Comparison of ENCODE assay signal across 21 mouse cellular contexts in genomic region chr9:32417466-32418116, GRCm38 (mm10). TPM values are rescaled to one million over a fixed set of nuclear protein-coding genes. Genes with fewer than 3 reads are reported as not detected.
DNase-seq lines count a peak whose midpoint lies in the region; ATAC-seq lines count a peak whose summit lies in the region.
"Had no signal": no experiment of that assay in that cellular context is flagged by ENCODE, and none has a peak within 500 bp of the region (broad histone marks: within the 10 kb centered on the region; RNA-seq: fewer than 3 reads in every experiment).

No protein-coding gene starts in this region.

- DNase-seq in heart, postnatal 25 days (ENCODE audit: low spot score), result no peak
- peak; percentile 53 for DNase-seq in embryo, embryonic 10 days (ENCODE audit: low spot score)
- DNase-seq in gastrocnemius, adult 8-10 months (ENCODE audit: low spot score in 2 of 2), result no peak
- DNase-seq: B cell, adult 2 months; cerebellum, adult 18-20 months; heart, postnatal 14 days; kidney, postnatal 10 days; left cerebral cortex, postnatal 4 days; lung, postnatal 4 days; thymus, postnatal 14 days had no signal

- H3K4me1 ChIP-seq in heart, embryonic 14.5 days (ENCODE audit: control insufficient read depth in 2 of 2, insufficient read depth in 2 of 2, low read length in 2 of 2), result peaks cover 3 to 5% of the 10 kb centered on the region in 2 experiments; a peak in 3 of 4 replicates
- peaks cover 9% of the 10 kb centered on the region for H3K4me1 ChIP-seq in embryonic facial prominence, embryonic 15.5 days
- peaks cover 12% of the 10 kb centered on the region for H3K4me1 ChIP-seq in limb, embryonic 13.5 days
- no peaks in the 10 kb centered on the region for H3K4me1 ChIP-seq in forebrain, embryonic 16.5 days (replicated peaks; ENCODE audit: control insufficient read depth, insufficient read depth, low read length)

- WGBS in heart, embryonic 14.5 days, result 41% methylated on average over 8 of the region's 8 CpGs
- 14% methylated on average over 8 of the region's 8 CpGs for WGBS in embryonic facial prominence, embryonic 15.5 days
- 32% methylated on average over 8 of the region's 8 CpGs for WGBS in limb, embryonic 13.5 days
- WGBS in forebrain, embryonic 16.5 days, result 26% methylated on average over 8 of the region's 8 CpGs

- H3K27ac ChIP-seq in heart, embryonic 14.5 days (replicated peaks in 1 of 2; ENCODE audit: control insufficient read depth in 1 of 2, insufficient read depth in 1 of 2, low read depth in 2 of 2, low read length in 2 of 2), result no peak overlapping the region; a peak in 1 of 4 replicates
- H3K27ac ChIP-seq in embryonic facial prominence, embryonic 15.5 days (replicated peaks), result no peak overlapping the region
- peak overlapping the region; percentile 69 for H3K27ac ChIP-seq in limb, embryonic 13.5 days
- no peak overlapping the region for H3K27ac ChIP-seq in forebrain, embryonic 16.5 days (ENCODE audit: low read length)
- H3K27ac ChIP-seq: stomach, postnatal 0 days had no signal

- peak overlapping the region; percentile 3; the same call in 1 of the 2 replicates for H3K4me2 ChIP-seq in heart, embryonic 14.5 days (ENCODE audit: low read length)
- no peak overlapping the region; the same call in 1 of the 2 replicates for H3K4me2 ChIP-seq in embryonic facial prominence, embryonic 15.5 days (replicated peaks)
- 0 out of 2 replicates have a peak overlapping the region, but pooled peaks have one; percentile 14 for H3K4me2 ChIP-seq in limb, embryonic 13.5 days (replicated peaks)
- H3K4me2 ChIP-seq in forebrain, embryonic 16.5 days (ENCODE audit: low read length), result no peak overlapping the region
- H3K4me2 ChIP-seq: midbrain, embryonic 11.5 days had no signal

- no peak overlapping the region for H3K9ac ChIP-seq in heart, embryonic 14.5 days (ENCODE audit: low read length)
- no peak overlapping the region for H3K9ac ChIP-seq in embryonic facial prominence, embryonic 15.5 days
- H3K9ac ChIP-seq in limb, embryonic 13.5 days, result no peak overlapping the region
- no peak overlapping the region for H3K9ac ChIP-seq in forebrain, embryonic 16.5 days (replicated peaks; ENCODE audit: low read depth, low read length)

- intact Hi-C loops in heart, postnatal 25 days (cut with DNase I), result no loop called here

- H3K36me3 ChIP-seq in heart, embryonic 14.5 days (ENCODE audit: control insufficient read depth, insufficient read depth, low read length), result peaks cover 13% of the 10 kb centered on the region
- H3K36me3 ChIP-seq in embryonic facial prominence, embryonic 15.5 days, result peaks cover 7% of the 10 kb centered on the region; the same call in 1 of the 2 replicates
- peaks cover 20% of the 10 kb centered on the region for H3K36me3 ChIP-seq in limb, embryonic 13.5 days
- H3K36me3 ChIP-seq in forebrain, embryonic 16.5 days (ENCODE audit: control insufficient read depth, insufficient read depth), result no peaks in the 10 kb centered on the region

- no peaks in the 10 kb centered on the region for H3K27me3 ChIP-seq in heart, embryonic 14.5 days (ENCODE audit: control insufficient read depth, insufficient read depth, low read length)
- no peaks in the 10 kb centered on the region for H3K27me3 ChIP-seq in embryonic facial prominence, embryonic 15.5 days
- no peaks in the 10 kb centered on the region for H3K27me3 ChIP-seq in limb, embryonic 13.5 days
- 0 out of 2 replicates have a peak, but pooled peaks cover 4% of the 10 kb centered on the region for H3K27me3 ChIP-seq in forebrain, embryonic 16.5 days (replicated peaks; ENCODE audit: control insufficient read depth, insufficient read depth, low read length)

- H3K9me3 ChIP-seq in heart, embryonic 14.5 days (ENCODE audit: control insufficient read depth, low read length), result no peaks in the 10 kb centered on the region
- H3K9me3 ChIP-seq in embryonic facial prominence, embryonic 15.5 days (replicated peaks), result no peaks in the 10 kb centered on the region
- H3K9me3 ChIP-seq in limb, embryonic 13.5 days, result no peaks in the 10 kb centered on the region
- no peaks in the 10 kb centered on the region for H3K9me3 ChIP-seq in forebrain, embryonic 16.5 days (ENCODE audit: control insufficient read depth, low read length)

- no peak for ATAC-seq in heart, embryonic 14.5 days (ENCODE audit: insufficient number of reproducible peaks, insufficient read depth, low FRiP score, low read depth)
- ATAC-seq in embryonic facial prominence, embryonic 15.5 days (ENCODE audit: insufficient number of reproducible peaks, low FRiP score, low TSS enrichment, low read depth), result 0 out of 2 replicates have a peak, but pooled peaks have one; percentile 34
- 0 out of 2 replicates have a peak, but pooled peaks have one; percentile 8 for ATAC-seq in limb, embryonic 13.5 days (ENCODE audit: low FRiP score, low read depth)
- no peak for ATAC-seq in forebrain, embryonic 16.5 days
- ATAC-seq: intestine, embryonic 16.5 days had no signal

- H3K4me3 ChIP-seq in heart, embryonic 14.5 days (ENCODE audit: control insufficient read depth in 1 of 2, insufficient read depth in 1 of 2, low read depth in 1 of 2, low read length in 2 of 2), result no peak overlapping the region
- H3K4me3 ChIP-seq in embryonic facial prominence, embryonic 15.5 days (replicated peaks), result no peak overlapping the region
- no peak overlapping the region for H3K4me3 ChIP-seq in limb, embryonic 13.5 days
- no peak overlapping the region for H3K4me3 ChIP-seq in forebrain, embryonic 16.5 days (replicated peaks; ENCODE audit: low read length)

RNA-seq across cellular contexts. Expression of gene Kcnj1, which starts 45.3 kb away (rescaled TPM):
- not detected in 2 replicates for polyA plus RNA-seq in heart, embryonic 14.5 days (2014; fragmentation: Nextera tagmentation; extraction: Ambion mirVana)
- total RNA-seq in heart, postnatal 25 days (2021), result not detected
- polyA plus RNA-seq in embryonic facial prominence, embryonic 15.5 days (2015; fragmentation: Nextera tagmentation; extraction: Ambion mirVana), result 0.07 and 0.13 TPM in 2 replicates
- not detected in 2 replicates for polyA plus RNA-seq in limb, embryonic 13.5 days (2015; fragmentation: Nextera tagmentation; extraction: Ambion mirVana)
- not detected in 2 replicates for polyA plus RNA-seq in forebrain, embryonic 16.5 days (2015; fragmentation: Nextera tagmentation; extraction: Ambion mirVana)
- total RNA-seq in gastrocnemius, adult 8-10 months (2022), result not detected
- total RNA-seq: adrenal gland, adult 18-20 months; gastrocnemius, postnatal 4 days; heart, postnatal 14 days; layer of hippocampus, postnatal 25 days; left cerebral cortex, postnatal 4 days had no signal
- polyA plus RNA-seq: intestine, embryonic 16.5 days; liver, embryonic 16.5 days; midbrain, embryonic 11.5 days; stomach, postnatal 0 days had no signal

Comparison
In these comparisons a context has a peak if more than half of its experiments do, and no peak if none do; other contexts are left out.
1. ATAC-seq: peak in embryonic facial prominence, embryonic 15.5 days (single experiment) and limb, embryonic 13.5 days (single experiment); none in heart, embryonic 14.5 days (single experiment) and forebrain, embryonic 16.5 days (single experiment).
2. H3K4me2 ChIP-seq: peak in heart, embryonic 14.5 days (single experiment) and limb, embryonic 13.5 days (single experiment); none in embryonic facial prominence, embryonic 15.5 days (single experiment) and forebrain, embryonic 16.5 days (single experiment).